ENCODE assay signal across 8 mouse cellular contexts in the genomic region with DNA sequence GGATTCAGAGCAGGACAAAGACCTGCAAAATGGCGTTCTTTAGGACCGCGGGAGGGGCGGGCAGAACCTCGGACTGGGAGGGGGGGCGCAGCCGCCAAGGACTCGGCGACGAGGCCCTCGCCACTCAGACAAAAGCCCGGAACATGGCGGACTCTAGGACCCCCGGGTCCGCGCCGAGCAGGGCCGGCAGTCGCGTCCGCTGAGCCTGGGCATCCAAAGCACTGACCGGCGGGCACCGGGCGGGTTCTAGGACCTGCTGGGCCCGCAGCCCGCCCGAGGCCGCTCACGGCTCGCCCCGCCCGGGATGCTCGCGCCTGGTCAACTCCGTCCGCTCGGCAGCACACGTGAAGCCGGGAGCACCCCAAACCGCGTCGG. TPM values are rescaled to one million over a fixed set of nuclear protein-coding genes. Genes with fewer than 3 reads are reported as not detected.
DNase-seq lines count a peak whose midpoint lies in the region.

No protein-coding gene starts in this region.

- peak overlapping the region; percentile 99 for H3K4me3 ChIP-seq in megakaryocyte, embryonic 14.5 days (replicated peaks)

- DNase-seq in adrenal gland, adult (ENCODE audit: inconsistent age in 2 of 2, low spot score in 1 of 2), result peak; percentile 93 to 97
- peak; percentile 95 for DNase-seq in embryo, embryonic 10 days (ENCODE audit: low spot score)
- DNase-seq in gastrocnemius, postnatal 10 days, result peak; percentile 91
- DNase-seq in induced T-regulatory cell, adult 2 months (ENCODE audit: low read depth), result peak; percentile 89
- peak; percentile 79 to 93 for DNase-seq in left cerebral cortex, adult 9 months (ENCODE audit: low spot score in 2 of 2)
- DNase-seq in right cerebral cortex, adult 2 months (ENCODE audit: low spot score in 2 of 2), result peak; percentile 91 to 94
- peak; percentile 76 for DNase-seq in urinary bladder, postnatal 10 days (ENCODE audit: low spot score)

- peaks cover 50% of the 10 kb centered on the region for H3K36me3 ChIP-seq in megakaryocyte, embryonic 14.5 days (replicated peaks; ENCODE audit: low read length)

- peaks cover 24% of the 10 kb centered on the region for H3K9me3 ChIP-seq in megakaryocyte, embryonic 14.5 days

- H3K27me3 ChIP-seq in megakaryocyte, embryonic 14.5 days (replicated peaks), result no peaks in the 10 kb centered on the region

- peaks cover 60% of the 10 kb centered on the region for H3K4me1 ChIP-seq in megakaryocyte, embryonic 14.5 days

RNA-seq across cellular contexts. Expression of a gene that starts 0.4 kb away (rescaled TPM):
- total RNA-seq in gastrocnemius, postnatal 10 days (2021), result 10 to 100 TPM; 16.2 to 20.1 TPM
- 1.0 and 6.3 TPM in 2 replicates for polyA plus RNA-seq in megakaryocyte, embryonic 14.5 days (2012; ENCODE audit: insufficient read depth, low replicate concordance)

RNA-seq across cellular contexts. Expression of a gene that starts 1.0 kb away (rescaled TPM):
- 1 to 10 TPM; 5.8 to 7.7 TPM for total RNA-seq in gastrocnemius, postnatal 10 days (2021)
- polyA plus RNA-seq in megakaryocyte, embryonic 14.5 days (2012; ENCODE audit: insufficient read depth, low replicate concordance), result 9.4 and 18.0 TPM in 2 replicates

RNA-seq across cellular contexts. Expression of a gene that starts 15.2 kb away (rescaled TPM):
- total RNA-seq in gastrocnemius, postnatal 10 days (2021), result 1 to 10 TPM in 1 of 2 experiments, under 1 TPM in 1; 0.96 to 1.2 TPM
- polyA plus RNA-seq in megakaryocyte, embryonic 14.5 days (2012; ENCODE audit: insufficient read depth, low replicate concordance), result 0.44 TPM in 1 of 2 replicates, not detected in the other

RNA-seq across cellular contexts. Expression of a gene that starts 19.6 kb away (rescaled TPM):
- not detected for total RNA-seq in gastrocnemius, postnatal 10 days (2021)
- polyA plus RNA-seq in megakaryocyte, embryonic 14.5 days (2012; ENCODE audit: insufficient read depth, low replicate concordance), result not detected in 2 replicates

RNA-seq across cellular contexts. Expression of a gene that starts 19.8 kb away (rescaled TPM):
- 10 to 100 TPM; 36.8 to 48.9 TPM for total RNA-seq in gastrocnemius, postnatal 10 days (2021)
- polyA plus RNA-seq in megakaryocyte, embryonic 14.5 days (2012; ENCODE audit: insufficient read depth, low replicate concordance), result 26.7 and 40.9 TPM in 2 replicates

Comparison
In these comparisons a context has a peak if more than half of its experiments do, and no peak if none do; other contexts are left out.
1. Peak in every context shown above with its lines: DNase-seq and H3K4me3 ChIP-seq.